Mouse (Mus musculus): ENCODE measurements around the gene Phf24. TPM values are rescaled to one million over a fixed set of nuclear protein-coding genes. Genes with fewer than 3 reads are reported as not detected.

Gene Phf24
- 25.2 and 33.6 TPM in 2 replicates for polyA plus RNA-seq (2015; fragmentation: Nextera tagmentation; extraction: Ambion mirVana)

- Histone ChIP-seq H3K27me3 (replicated peaks; ENCODE audit: control insufficient read depth, insufficient read depth, low read length) (peaks cover 13% of the 10 kb centered on the region), H3K4me1 (replicated peaks; ENCODE audit: control insufficient read depth, insufficient read depth, low read length) (0 out of 2 replicates have a peak, but pooled peaks cover 7% of the 10 kb centered on the region), H3K27ac (ENCODE audit: low read length) (no peak within 1 kb of the TSS), H3K4me2 (ENCODE audit: low read length) (peak within 1 kb of the TSS; percentile 81), H3K36me3 (ENCODE audit: control insufficient read depth, insufficient read depth) (no peaks in the 10 kb centered on the region), H3K9ac (replicated peaks; ENCODE audit: low read depth, low read length) (peak within 1 kb of the TSS; percentile 91), H3K9me3 (ENCODE audit: control insufficient read depth, low read length) (no peaks in the 10 kb centered on the region), H3K4me3 (replicated peaks; ENCODE audit: low read length) (peak within 1 kb of the TSS; percentile 77)
- peak; percentile 80 for ATAC-seq
- under 1% methylated on average over 34 of the region's 90 CpGs for WGBS
Measured at GRCm38 (mm10) chr4:42916617-42917401, at the start of gene Phf24. Phf24 (plus strand) TSS chr4:42916660.

- H3K27ac ChIP-seq (ENCODE audit: low read length) = no peak overlapping the region
- ATAC-seq = no peak
- no peak overlapping the region for H3K4me2 ChIP-seq (ENCODE audit: low read length)
- H3K36me3 ChIP-seq (ENCODE audit: control insufficient read depth, insufficient read depth) = no peaks in the 10 kb centered on the region
- H3K27me3 ChIP-seq (replicated peaks; ENCODE audit: control insufficient read depth, insufficient read depth, low read length) = no peaks in the 10 kb centered on the region
- H3K9ac ChIP-seq (replicated peaks; ENCODE audit: low read depth, low read length) = no peak overlapping the region
- WGBS = 79% methylated on average over 3 of the region's 3 CpGs
- H3K9me3 ChIP-seq (ENCODE audit: control insufficient read depth, low read length) = no peaks in the 10 kb centered on the region
- no peaks in the 10 kb centered on the region for H3K4me1 ChIP-seq (replicated peaks; ENCODE audit: control insufficient read depth, insufficient read depth, low read length)
- no peak overlapping the region for H3K4me3 ChIP-seq (replicated peaks; ENCODE audit: low read length)
Measured at GRCm38 (mm10) chr4:42867390-42867789, 49.1 kb upstream of the Phf24 start.

GRCm38 (mm10) chr4:42868193-42868592, 48.3 kb upstream of the Phf24 start:
- Histone ChIP-seq H3K36me3 (ENCODE audit: control insufficient read depth, insufficient read depth) (no peaks in the 10 kb centered on the region), H3K9me3 (ENCODE audit: control insufficient read depth, low read length) (no peaks in the 10 kb centered on the region), H3K27me3 (replicated peaks; ENCODE audit: control insufficient read depth, insufficient read depth, low read length) (no peaks in the 10 kb centered on the region), H3K27ac (ENCODE audit: low read length) (no peak overlapping the region), H3K4me3 (replicated peaks; ENCODE audit: low read length) (no peak overlapping the region), H3K4me2 (ENCODE audit: low read length) (no peak overlapping the region), H3K9ac (replicated peaks; ENCODE audit: low read depth, low read length) (no peak overlapping the region), H3K4me1 (replicated peaks; ENCODE audit: control insufficient read depth, insufficient read depth, low read length) (no peaks in the 10 kb centered on the region)
- WGBS = 89% methylated on average over 5 of the region's 5 CpGs
- ATAC-seq = no peak

GRCm38 (mm10) chr4:42870748-42871147, 45.7 kb upstream of the Phf24 start:
- Histone ChIP-seq H3K9me3 (ENCODE audit: control insufficient read depth, low read length) (no peaks in the 10 kb centered on the region), H3K4me2 (ENCODE audit: low read length) (no peak overlapping the region), H3K4me1 (replicated peaks; ENCODE audit: control insufficient read depth, insufficient read depth, low read length) (no peaks in the 10 kb centered on the region), H3K27me3 (replicated peaks; ENCODE audit: control insufficient read depth, insufficient read depth, low read length) (no peaks in the 10 kb centered on the region), H3K9ac (replicated peaks; ENCODE audit: low read depth, low read length) (no peak overlapping the region), H3K36me3 (ENCODE audit: control insufficient read depth, insufficient read depth) (no peaks in the 10 kb centered on the region), H3K4me3 (replicated peaks; ENCODE audit: low read length) (no peak overlapping the region), H3K27ac (ENCODE audit: low read length) (no peak overlapping the region)
- WGBS = 86% methylated on average over 5 of the region's 5 CpGs
- ATAC-seq = no peak

- ATAC-seq = no peak
- Histone ChIP-seq H3K4me3 (replicated peaks; ENCODE audit: low read length) (no peak overlapping the region), H3K9me3 (ENCODE audit: control insufficient read depth, low read length) (no peaks in the 10 kb centered on the region), H3K4me2 (ENCODE audit: low read length) (no peak overlapping the region), H3K4me1 (replicated peaks; ENCODE audit: control insufficient read depth, insufficient read depth, low read length) (no peaks in the 10 kb centered on the region), H3K36me3 (ENCODE audit: control insufficient read depth, insufficient read depth) (no peaks in the 10 kb centered on the region), H3K9ac (replicated peaks; ENCODE audit: low read depth, low read length) (no peak overlapping the region), H3K27ac (ENCODE audit: low read length) (no peak overlapping the region), H3K27me3 (replicated peaks; ENCODE audit: control insufficient read depth, insufficient read depth, low read length) (no peaks in the 10 kb centered on the region)
- 95% methylated on average over 7 of the region's 7 CpGs for WGBS
Measured at GRCm38 (mm10) chr4:42872151-42872550, 44.3 kb upstream of the Phf24 start.

DNA sequence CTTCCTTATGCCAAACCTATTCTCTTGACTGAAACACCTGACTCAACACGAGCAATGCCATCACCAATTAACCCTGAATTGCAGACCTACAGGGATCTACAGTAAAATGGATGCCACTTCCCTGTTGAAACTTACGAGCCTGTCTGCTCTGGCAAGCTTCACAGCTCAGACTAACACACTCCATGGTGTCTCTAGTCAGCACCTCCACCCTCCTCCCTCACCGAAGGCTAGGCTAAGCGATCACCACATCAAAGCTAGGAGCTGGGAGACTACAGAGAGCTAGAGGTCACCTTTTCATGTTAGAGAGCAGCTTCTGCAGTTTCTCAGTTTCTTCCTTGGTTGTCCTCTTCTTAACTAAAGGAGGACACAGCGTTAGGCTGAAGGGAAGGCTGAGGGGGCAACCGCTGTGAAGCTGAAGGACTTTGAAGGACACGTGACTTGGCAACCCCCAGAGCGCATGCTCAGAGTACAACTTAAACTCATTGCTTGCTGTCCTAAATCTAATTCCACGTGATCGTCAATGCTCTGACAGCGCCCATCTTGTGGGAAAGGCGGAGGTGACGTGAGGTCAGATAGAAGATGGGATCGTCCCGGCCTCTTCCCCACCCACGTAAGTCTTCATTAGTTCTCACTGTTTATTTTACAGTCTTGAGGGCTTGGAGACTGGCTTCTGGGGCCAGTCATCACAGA, 43.6 kb upstream of the Phf24 start:
- no peak overlapping the region for H3K4me2 ChIP-seq (ENCODE audit: low read length)
- no peaks in the 10 kb centered on the region for H3K4me1 ChIP-seq (replicated peaks; ENCODE audit: control insufficient read depth, insufficient read depth, low read length)
- H3K9me3 ChIP-seq (ENCODE audit: control insufficient read depth, low read length) = no peaks in the 10 kb centered on the region
- H3K27ac ChIP-seq (ENCODE audit: low read length) = no peak overlapping the region
- no peaks in the 10 kb centered on the region for H3K36me3 ChIP-seq (ENCODE audit: control insufficient read depth, insufficient read depth)
- H3K27me3 ChIP-seq (replicated peaks; ENCODE audit: control insufficient read depth, insufficient read depth, low read length) = no peaks in the 10 kb centered on the region
- no peak overlapping the region for H3K9ac ChIP-seq (replicated peaks; ENCODE audit: low read depth, low read length)
- 88% methylated on average over 16 of the region's 16 CpGs for WGBS
- ATAC-seq = no peak
- no peak overlapping the region for H3K4me3 ChIP-seq (replicated peaks; ENCODE audit: low read length)

GRCm38 (mm10) chr4:42874134-42874533, 42.3 kb upstream of the Phf24 start, which contains the start of gene Fam205c:
Fam205c (minus strand) TSS chr4:42874234.
- Histone ChIP-seq H3K9ac (replicated peaks; ENCODE audit: low read depth, low read length) (no peak within 1 kb of the TSS), H3K4me3 (replicated peaks; ENCODE audit: low read length) (no peak within 1 kb of the TSS), H3K36me3 (ENCODE audit: control insufficient read depth, insufficient read depth) (no peaks in the 10 kb centered on the region), H3K9me3 (ENCODE audit: control insufficient read depth, low read length) (no peaks in the 10 kb centered on the region), H3K4me1 (replicated peaks; ENCODE audit: control insufficient read depth, insufficient read depth, low read length) (no peaks in the 10 kb centered on the region), H3K27ac (ENCODE audit: low read length) (no peak within 1 kb of the TSS), H3K27me3 (replicated peaks; ENCODE audit: control insufficient read depth, insufficient read depth, low read length) (no peaks in the 10 kb centered on the region), H3K4me2 (ENCODE audit: low read length) (no peak within 1 kb of the TSS)
- 88% methylated on average over 7 of the region's 7 CpGs for WGBS
- ATAC-seq = no peak

- Histone ChIP-seq H3K4me3 (replicated peaks; ENCODE audit: low read length) (no peak overlapping the region), H3K9ac (replicated peaks; ENCODE audit: low read depth, low read length) (no peak overlapping the region), H3K27ac (ENCODE audit: low read length) (no peak overlapping the region), H3K4me1 (replicated peaks; ENCODE audit: control insufficient read depth, insufficient read depth, low read length) (no peaks in the 10 kb centered on the region), H3K4me2 (ENCODE audit: low read length) (no peak overlapping the region), H3K27me3 (replicated peaks; ENCODE audit: control insufficient read depth, insufficient read depth, low read length) (no peaks in the 10 kb centered on the region), H3K36me3 (ENCODE audit: control insufficient read depth, insufficient read depth) (no peaks in the 10 kb centered on the region), H3K9me3 (ENCODE audit: control insufficient read depth, low read length) (no peaks in the 10 kb centered on the region)
- peak; percentile 96 for ATAC-seq
- WGBS = 38% methylated on average over 5 of the region's 5 CpGs
Measured at GRCm38 (mm10) chr4:42876586-42877291, 39.7 kb upstream of the Phf24 start.

DNA sequence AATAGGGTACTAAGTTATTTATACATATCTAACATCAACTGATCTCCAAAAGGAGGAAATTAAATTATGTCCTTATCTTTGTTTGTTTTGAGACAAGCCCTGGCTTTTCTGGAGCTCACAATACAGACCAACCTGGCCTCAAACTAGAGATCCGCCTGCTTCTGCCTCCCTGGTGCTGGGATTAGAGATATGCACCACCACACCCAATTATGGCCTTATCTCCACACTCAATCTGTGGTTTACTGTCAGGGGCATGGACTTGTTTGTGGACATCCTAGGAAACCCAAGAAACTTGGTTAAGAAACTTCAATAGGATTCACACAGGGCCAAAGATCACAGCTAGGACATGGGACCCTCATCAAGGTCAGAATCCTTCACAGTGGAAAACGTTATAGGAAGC, 38.8 kb upstream of the Phf24 start:
- Histone ChIP-seq H3K27me3 (replicated peaks; ENCODE audit: control insufficient read depth, insufficient read depth, low read length) (no peaks in the 10 kb centered on the region), H3K9ac (replicated peaks; ENCODE audit: low read depth, low read length) (no peak overlapping the region), H3K36me3 (ENCODE audit: control insufficient read depth, insufficient read depth) (no peaks in the 10 kb centered on the region), H3K4me3 (replicated peaks; ENCODE audit: low read length) (no peak overlapping the region), H3K4me1 (replicated peaks; ENCODE audit: control insufficient read depth, insufficient read depth, low read length) (no peaks in the 10 kb centered on the region), H3K9me3 (ENCODE audit: control insufficient read depth, low read length) (no peaks in the 10 kb centered on the region), H3K27ac (ENCODE audit: low read length) (no peak overlapping the region), H3K4me2 (ENCODE audit: low read length) (no peak overlapping the region)
- WGBS = 77% methylated on average over 2 of the region's 2 CpGs
- ATAC-seq = no peak

All from forebrain, embryonic 16.5 days (tissue).